Mouse (Mus musculus) CD4-positive, CD25-positive, alpha-beta regulatory T cell, adult 2 months (primary cell): ENCODE data around the gene Fbxo6.

Experiments
- DNase-seq: peaks from one replicate; pipeline ENCODE4 v3.0.0-alpha.2; 2012; ENCODE audit warnings: low read depth, low spot score

Fbxo6 gene

GRCm38 (mm10) chr4:148128241-148128640 lies 23.7 kb downstream of the Fbxo6 start:
- no peak for DNase-seq

- no peak for DNase-seq
These were observed 29.3 kb downstream of the Fbxo6 start for GRCm38 (mm10) chr4:148122694-148123066.

GRCm38 (mm10) chr4:148121982-148122693 lies 29.8 kb downstream of the Fbxo6 start:
- DNase-seq: no peak

- no peak for DNase-seq
These were observed 30.6 kb downstream of the Fbxo6 start for GRCm38 (mm10) chr4:148121362-148121761.

- DNase-seq: no peak
These were observed 31.4 kb downstream of the Fbxo6 start for GRCm38 (mm10) chr4:148120555-148120954.

GRCm38 (mm10) chr4:148119578-148119977 lies 32.4 kb downstream of the Fbxo6 start:
- DNase-seq: peak; percentile 21

- DNase-seq: peak; percentile 45
These were observed 34.5 kb downstream of the Fbxo6 start for GRCm38 (mm10) chr4:148117392-148117791.

- peak; percentile 43 for DNase-seq
These were observed 35.3 kb downstream of the Fbxo6 start for GRCm38 (mm10) chr4:148116657-148117056.

GRCm38 (mm10) chr4:148115467-148115866 lies 36.5 kb downstream of the Fbxo6 start:
- DNase-seq: peak; percentile 64

- peak; percentile 92 for DNase-seq
These were observed 37.1 kb downstream of the Fbxo6 start for GRCm38 (mm10) chr4:148114758-148115391.

- no peak for DNase-seq
These were observed 39.4 kb downstream of the Fbxo6 start for GRCm38 (mm10) chr4:148112519-148112918.

GRCm38 (mm10) chr4:148109215-148109614 lies 42.7 kb downstream of the Fbxo6 start:
- DNase-seq: no peak

GRCm38 (mm10) chr4:148108565-148109100 lies 43.3 kb downstream of the Fbxo6 start:
- no peak for DNase-seq

GRCm38 (mm10) chr4:148107621-148108291 lies 44.2 kb downstream of the Fbxo6 start:
- no peak for DNase-seq

GRCm38 (mm10) chr4:148104146-148104545 lies 47.8 kb downstream of the Fbxo6 start:
- no peak for DNase-seq

- peak; percentile 65 for DNase-seq
These were observed 50.0 kb downstream of the Fbxo6 start for GRCm38 (mm10) chr4:148101801-148102527.

GRCm38 (mm10) chr4:148098666-148099065 lies 53.3 kb downstream of the Fbxo6 start:
- no peak for DNase-seq

GRCm38 (mm10) chr4:148097936-148098335 lies 54.0 kb downstream of the Fbxo6 start:
- no peak for DNase-seq
